Mouse (Mus musculus) kidney, adult 2 months (tissue): ENCODE measurements at regions not wholly inside any gene's neighbourhood (a gene's known extent, or its start where the extent isn't known, plus 50 kb on each side); places are given as distances from the start of the nearest gene placed in this dataset.

Experiments used
- CTCF ChIP-seq: fragments of 200-500 bp; conservative IDR thresholded peaks from 2 replicates; pipeline ENCODE4 v1.5.1; 2011; ENCODE audit warnings: low read depth, mild to moderate bottlenecking, control low read depth, low read length, moderate library complexity, mixed read lengths; ENCODE audit not compliant: insufficient read depth, insufficient read length
- POLR2A ChIP-seq: fragments of 200-500 bp; IDR thresholded peaks from one replicate; pipeline ENCODE4 v1.6.1; 2011; ENCODE audit warnings: low read depth, low read length, control low read depth

GRCm38 (mm10) chr10:14326229-14326628, 219.2 kb downstream of the Adgrg6 start:
- TF ChIP-seq POLR2A (no peak), CTCF (no peak)
